Mouse (Mus musculus): ENCODE data around the gene Tspan4. TPM values are rescaled to one million over a fixed set of nuclear protein-coding genes. Genes with fewer than 3 reads are reported as not detected.
A peak's percentile ranks its signal among the peaks of the same experiment; 100 is the strongest.

Tspan4 gene
- polyA plus RNA-seq, 1 experiment = 95.5 TPM

GRCm38 (mm10) chr7:141474160-141474559 is 880 bp upstream of the Tspan4 start:
- TF ChIP-seq MYOD1 (IDR thresholded peaks at IDR 0.05; ENCODE audit: control insufficient read depth in 1 of 3, insufficient read length in 2 of 3, low read depth in 2 of 3) = no peak
- TF ChIP-seq USF1 (IDR thresholded peaks at IDR 0.05; ENCODE audit: low read depth) = no peak
- TF ChIP-seq SRF (IDR thresholded peaks at IDR 0.05; ENCODE audit: control insufficient read depth, insufficient read length, low read depth) = no peak
- no peak for TF ChIP-seq TCF12 (IDR thresholded peaks at IDR 0.05; ENCODE audit: insufficient read depth, poor library complexity, severe bottlenecking)
- no peak for TF ChIP-seq REST (IDR thresholded peaks at IDR 0.05; ENCODE audit: insufficient read depth, insufficient read length)
- TF ChIP-seq MAX (IDR thresholded peaks at IDR 0.05; ENCODE audit: low read depth) = no peak
- no peak for TF ChIP-seq MYOG (IDR thresholded peaks at IDR 0.05; ENCODE audit: control insufficient read depth in 1 of 3, insufficient read depth in 1 of 3, insufficient read length in 2 of 3, low read depth in 2 of 3)
- TF ChIP-seq TCF3 (IDR thresholded peaks at IDR 0.05; ENCODE audit: insufficient read length, low read depth) = no peak
- no peak for TF ChIP-seq POLR2A (IDR thresholded peaks at IDR 0.05; ENCODE audit: insufficient read length, low read depth)
- no peak for TF ChIP-seq POLR2AphosphoS2 (IDR thresholded peaks at IDR 0.05; ENCODE audit: insufficient read length, low read depth)
- no peak for TF ChIP-seq CEBPB (IDR thresholded peaks at IDR 0.05; ENCODE audit: insufficient read depth, poor library complexity, severe bottlenecking)
- no peak for TF ChIP-seq E2F4 (IDR thresholded peaks at IDR 0.05; ENCODE audit: insufficient read depth)
- Histone ChIP-seq H3K4me2 (ENCODE audit: low read depth) (peak overlapping the region; percentile 92), H3ac (ENCODE audit: control insufficient read depth, insufficient read length) (peak overlapping the region; percentile 72), H3K79me2 (ENCODE audit: control insufficient read depth, insufficient read depth) (peaks cover 69% of the 10 kb centered on the region), H3K27me3 (ENCODE audit: control insufficient read depth, insufficient read depth, insufficient read length) (no peaks in the 10 kb centered on the region), H3K4me3 (peak overlapping the region; percentile 80), H3K36me3 (ENCODE audit: control insufficient read depth, insufficient read depth) (peaks cover 19% of the 10 kb centered on the region)

DNA sequence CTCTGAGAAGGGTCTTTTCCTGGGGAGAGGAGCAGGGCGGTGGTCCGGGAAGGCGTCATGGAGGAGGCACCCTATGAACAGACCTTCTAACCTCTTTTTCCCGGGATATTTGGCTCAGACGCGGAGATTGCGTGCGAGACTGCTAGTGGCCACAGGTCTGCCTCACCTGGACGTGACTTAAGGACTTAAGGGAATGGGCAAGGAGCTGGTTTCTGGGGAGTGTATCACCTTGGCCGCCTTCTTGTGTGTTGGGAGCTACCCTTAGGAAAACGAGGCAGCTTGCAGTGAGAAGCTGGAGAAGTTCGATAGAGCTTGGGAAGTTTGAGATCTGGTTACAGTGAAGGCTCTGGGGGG is 742 bp downstream of the Tspan4 start:
- H3K36me3 ChIP-seq (ENCODE audit: control insufficient read depth, insufficient read depth) = peaks cover 16% of the 10 kb centered on the region
- peak overlapping the region; percentile 80 for H3K4me3 ChIP-seq
- peaks cover 67% of the 10 kb centered on the region for H3K79me2 ChIP-seq (ENCODE audit: control insufficient read depth, insufficient read depth)
- no peaks in the 10 kb centered on the region for H3K27me3 ChIP-seq (ENCODE audit: control insufficient read depth, insufficient read depth, insufficient read length)
- TF ChIP-seq E2F4 (IDR thresholded peaks at IDR 0.05; ENCODE audit: insufficient read depth) = no peak
- TF ChIP-seq CEBPB (IDR thresholded peaks at IDR 0.05; ENCODE audit: insufficient read depth, poor library complexity, severe bottlenecking) = no peak
- no peak for TF ChIP-seq MYOD1 (IDR thresholded peaks at IDR 0.05; ENCODE audit: control insufficient read depth in 1 of 3, insufficient read length in 2 of 3, low read depth in 2 of 3)
- no peak for TF ChIP-seq MAX (IDR thresholded peaks at IDR 0.05; ENCODE audit: low read depth)
- no peak for TF ChIP-seq MYOG (IDR thresholded peaks at IDR 0.05; ENCODE audit: control insufficient read depth in 1 of 3, insufficient read depth in 1 of 3, insufficient read length in 2 of 3, low read depth in 2 of 3)
- no peak for TF ChIP-seq TCF3 (IDR thresholded peaks at IDR 0.05; ENCODE audit: insufficient read length, low read depth)
- TF ChIP-seq USF1 (IDR thresholded peaks at IDR 0.05; ENCODE audit: low read depth) = no peak
- TF ChIP-seq SRF (IDR thresholded peaks at IDR 0.05; ENCODE audit: control insufficient read depth, insufficient read length, low read depth) = no peak
- no peak for TF ChIP-seq REST (IDR thresholded peaks at IDR 0.05; ENCODE audit: insufficient read depth, insufficient read length)
- TF ChIP-seq POLR2AphosphoS2 (IDR thresholded peaks at IDR 0.05; ENCODE audit: insufficient read length, low read depth) = no peak
- no peak for TF ChIP-seq POLR2A (IDR thresholded peaks at IDR 0.05; ENCODE audit: insufficient read length, low read depth)
- no peak for TF ChIP-seq TCF12 (IDR thresholded peaks at IDR 0.05; ENCODE audit: insufficient read depth, poor library complexity, severe bottlenecking)
- peak overlapping the region; percentile 72 for H3ac ChIP-seq (ENCODE audit: control insufficient read depth, insufficient read length)
- peak overlapping the region; percentile 95 for H3K4me2 ChIP-seq (ENCODE audit: low read depth)

- no peaks in the 10 kb centered on the region for H3K27me3 ChIP-seq (ENCODE audit: control insufficient read depth, insufficient read depth, insufficient read length)
- H3K79me2 ChIP-seq (ENCODE audit: control insufficient read depth, insufficient read depth) = peaks cover 68% of the 10 kb centered on the region
- peak overlapping the region; percentile 80 for H3K4me3 ChIP-seq
- peak; percentile 47 for TF ChIP-seq POLR2A (IDR thresholded peaks at IDR 0.05; ENCODE audit: insufficient read length, low read depth)
- TF ChIP-seq MAX (IDR thresholded peaks at IDR 0.05; ENCODE audit: low read depth) = no peak
- TF ChIP-seq USF1 (IDR thresholded peaks at IDR 0.05; ENCODE audit: low read depth) = no peak
- TF ChIP-seq MYOG (IDR thresholded peaks at IDR 0.05; ENCODE audit: control insufficient read depth in 1 of 3, insufficient read depth in 1 of 3, insufficient read length in 2 of 3, low read depth in 2 of 3) = peak in 1 of 3 experiments; percentile 49
- TF ChIP-seq SRF (IDR thresholded peaks at IDR 0.05; ENCODE audit: control insufficient read depth, insufficient read length, low read depth) = no peak
- peak in 1 of 3 experiments; percentile 16 for TF ChIP-seq MYOD1 (IDR thresholded peaks at IDR 0.05; ENCODE audit: control insufficient read depth in 1 of 3, insufficient read length in 2 of 3, low read depth in 2 of 3)
- no peak for TF ChIP-seq TCF3 (IDR thresholded peaks at IDR 0.05; ENCODE audit: insufficient read length, low read depth)
- no peak for TF ChIP-seq E2F4 (IDR thresholded peaks at IDR 0.05; ENCODE audit: insufficient read depth)
- TF ChIP-seq POLR2AphosphoS2 (IDR thresholded peaks at IDR 0.05; ENCODE audit: insufficient read length, low read depth) = no peak
- TF ChIP-seq REST (IDR thresholded peaks at IDR 0.05; ENCODE audit: insufficient read depth, insufficient read length) = no peak
- no peak for TF ChIP-seq TCF12 (IDR thresholded peaks at IDR 0.05; ENCODE audit: insufficient read depth, poor library complexity, severe bottlenecking)
- TF ChIP-seq CEBPB (IDR thresholded peaks at IDR 0.05; ENCODE audit: insufficient read depth, poor library complexity, severe bottlenecking) = no peak
- H3ac ChIP-seq (ENCODE audit: control insufficient read depth, insufficient read length) = peak overlapping the region; percentile 72
- H3K4me2 ChIP-seq (ENCODE audit: low read depth) = peak overlapping the region; percentile 95
- peaks cover 11% of the 10 kb centered on the region for H3K36me3 ChIP-seq (ENCODE audit: control insufficient read depth, insufficient read depth)
Observed at GRCm38 (mm10) chr7:141476226-141476980, 1.4 kb downstream of the Tspan4 start.

GRCm38 (mm10) chr7:141476981-141477370 is 1.9 kb downstream of the Tspan4 start:
- Histone ChIP-seq H3ac (ENCODE audit: control insufficient read depth, insufficient read length) (peak overlapping the region; percentile 72), H3K79me2 (ENCODE audit: control insufficient read depth, insufficient read depth) (peaks cover 67% of the 10 kb centered on the region), H3K4me2 (ENCODE audit: low read depth) (peak overlapping the region; percentile 95), H3K36me3 (ENCODE audit: control insufficient read depth, insufficient read depth) (peaks cover 9% of the 10 kb centered on the region), H3K4me3 (peak overlapping the region; percentile 80), H3K27me3 (ENCODE audit: control insufficient read depth, insufficient read depth, insufficient read length) (no peaks in the 10 kb centered on the region)
- TF ChIP-seq SRF (IDR thresholded peaks at IDR 0.05; ENCODE audit: control insufficient read depth, insufficient read length, low read depth) = no peak
- TF ChIP-seq POLR2AphosphoS2 (IDR thresholded peaks at IDR 0.05; ENCODE audit: insufficient read length, low read depth) = peak; percentile 15

All from myocyte (in vitro differentiated cells).